Mouse (Mus musculus) left cerebral cortex, adult 18-20 months (tissue): ENCODE data around the gene Rgs17. TPM values are rescaled to one million over a fixed set of nuclear protein-coding genes. Genes with fewer than 3 reads are reported as not detected.
"Not testable (repeated sequence)": the region's sequence is repeated elsewhere in the genome, so short reads cannot be mapped to it uniquely, and the experiment has no call there.

Experiments used
- DNase-seq, 2 experiments: peaks; one replicate each; pipeline ENCODE4 v3.0.0; 2021 to 2022; ENCODE audit warnings: low spot score in 2 of 2, mixed read lengths in 1 of 2
- long read RNA-seq, 2 experiments: library from polyadenylated mRNA; stranded (forward); transcript quantifications; one replicate each; pipeline ENCODE4 v2.0.0; 2021
- total RNA-seq, 2 experiments: library from RNA; stranded (reverse); gene quantifications; 2 replicates each; pipeline ENCODE4 v1.2.3; 2021

The Rgs17 gene
- total RNA-seq, result 10 to 100 TPM; 66.7 to 68.3 TPM
- long read RNA-seq, experiment 1, full-length matches to known transcripts, result 29 of 36 reads
- long read RNA-seq, experiment 1, partial matches to known transcripts, result 0 of 36 reads
- long read RNA-seq, experiment 1, other reads (novel, unspliced or antisense), result 7 of 36 reads
- long read RNA-seq, experiment 2, full-length matches to known transcripts, result 21 of 25 reads
- long read RNA-seq, experiment 2, partial matches to known transcripts, result 0 of 25 reads
- long read RNA-seq, experiment 2, other reads (novel, unspliced or antisense), result 4 of 25 reads

DNA sequence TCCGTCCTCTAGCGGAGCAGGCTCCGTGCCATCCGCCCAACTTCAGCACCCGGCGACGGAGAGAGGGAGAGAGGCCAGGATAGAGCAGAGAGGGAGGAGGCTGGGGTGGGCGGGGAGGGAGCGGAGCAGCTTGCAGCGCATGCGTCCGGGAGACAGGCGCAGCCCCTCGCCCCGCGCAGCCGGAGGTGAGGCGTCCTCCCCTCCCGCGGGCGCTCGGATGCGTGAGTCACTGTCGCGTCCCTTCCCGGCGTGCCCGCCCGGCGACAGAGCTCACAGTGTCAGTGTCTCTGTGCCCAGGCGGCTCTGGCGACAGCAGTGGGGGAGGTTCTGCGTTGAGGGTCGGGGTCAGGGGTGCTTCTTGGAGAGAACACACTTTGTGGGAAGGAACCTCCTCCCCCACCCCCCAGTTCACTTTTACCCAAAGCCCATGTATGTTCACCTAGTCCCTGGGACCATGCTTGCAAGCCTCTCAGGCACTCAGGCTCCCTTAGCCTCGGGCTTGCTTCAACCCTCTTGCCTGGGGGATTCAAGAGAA lies at the start of gene Rgs17:
Gene Rgs17 (minus strand): TSS at position 107 of the 535 bp plus-strand sequence.
- DNase-seq, result peak; percentile 72 to 77

GRCm38 (mm10) chr10:5967655-5968054 lies 45.5 kb upstream of the Rgs17 start:
- DNase-seq, result no peak

- DNase-seq, result not testable (repeated sequence)
These were observed 31.6 kb upstream of the Rgs17 start for GRCm38 (mm10) chr10:5953787-5954186.

GRCm38 (mm10) chr10:5924261-5924660 lies 2.1 kb upstream of the Rgs17 start:
- no peak for DNase-seq

DNA sequence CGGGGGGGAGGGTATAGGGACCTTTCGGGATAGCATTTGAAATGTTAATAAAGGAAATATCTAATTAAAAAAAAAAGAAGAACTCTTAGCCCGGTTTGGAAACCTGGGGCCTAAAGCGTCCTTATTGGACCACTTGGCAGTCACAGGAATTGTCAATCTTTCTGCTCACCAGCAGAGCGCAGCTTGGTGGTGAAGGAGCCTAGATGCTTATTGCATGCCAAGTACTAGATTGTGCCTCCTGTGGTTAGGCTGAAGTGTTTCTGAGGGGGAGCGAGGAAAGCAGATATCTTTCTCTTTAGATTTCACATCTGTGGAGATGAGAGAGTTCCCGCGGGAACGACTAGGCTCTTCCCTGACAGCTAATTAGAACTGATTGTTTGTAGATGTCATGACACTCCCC lies 896 bp upstream of the Rgs17 start:
- DNase-seq, result peak in 1 of 2 experiments; percentile 6

DNA sequence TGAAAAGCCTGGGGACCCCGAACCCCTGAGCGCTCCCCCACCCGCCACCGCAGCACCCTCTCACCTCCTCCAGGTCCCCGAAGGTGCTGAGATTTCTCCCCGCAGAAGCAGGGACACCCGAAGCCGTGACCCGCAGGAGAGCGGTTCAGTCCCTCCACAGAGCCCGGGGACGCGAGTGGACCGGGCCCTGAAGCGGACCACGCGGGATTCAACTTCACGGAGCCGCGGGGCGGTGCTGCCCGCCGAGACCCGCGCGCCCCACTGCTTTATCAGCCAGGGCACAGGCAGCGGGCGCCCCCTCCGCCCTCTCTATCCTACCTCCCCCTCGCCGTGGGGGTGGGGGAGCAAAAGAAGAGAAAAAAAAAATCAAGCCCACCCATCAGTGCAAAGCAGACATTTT lies 429 bp downstream of the Rgs17 start:
- peak; percentile 11 to 15 for DNase-seq

- peak; percentile 30 to 35 for DNase-seq
These were observed 1.1 kb downstream of the Rgs17 start for GRCm38 (mm10) chr10:5921031-5921551.

- peak in 1 of 2 experiments; percentile 13 for DNase-seq
These were observed 17.8 kb downstream of the Rgs17 start for GRCm38 (mm10) chr10:5904399-5904798.

GRCm38 (mm10) chr10:5901777-5902176 lies 20.4 kb downstream of the Rgs17 start:
- no peak for DNase-seq

- DNase-seq, result no peak
These were observed 21.5 kb downstream of the Rgs17 start for GRCm38 (mm10) chr10:5900731-5901130.

DNA sequence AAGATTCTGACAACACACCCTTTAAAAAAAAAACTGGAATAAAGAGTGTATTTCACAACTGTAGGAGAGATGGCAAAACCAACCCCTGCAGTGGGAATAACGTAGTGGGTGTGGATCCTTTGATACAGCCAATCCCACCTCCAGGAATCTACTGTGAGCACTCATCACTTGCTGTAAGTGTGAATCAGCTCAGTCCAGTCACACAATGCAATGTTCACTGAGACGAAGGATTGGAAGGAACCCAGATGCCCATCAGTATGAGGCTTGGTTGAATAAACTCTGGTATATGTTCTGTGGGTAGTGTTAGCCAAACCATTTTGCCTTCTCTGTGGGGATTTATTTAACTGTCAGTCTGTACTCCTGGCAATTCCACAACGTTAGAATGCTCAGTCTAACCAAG lies 45.1 kb downstream of the Rgs17 start:
- peak; percentile 19 to 21 for DNase-seq

GRCm38 (mm10) chr10:5871081-5871480 lies 51.1 kb downstream of the Rgs17 start:
- DNase-seq, result no peak

DNA sequence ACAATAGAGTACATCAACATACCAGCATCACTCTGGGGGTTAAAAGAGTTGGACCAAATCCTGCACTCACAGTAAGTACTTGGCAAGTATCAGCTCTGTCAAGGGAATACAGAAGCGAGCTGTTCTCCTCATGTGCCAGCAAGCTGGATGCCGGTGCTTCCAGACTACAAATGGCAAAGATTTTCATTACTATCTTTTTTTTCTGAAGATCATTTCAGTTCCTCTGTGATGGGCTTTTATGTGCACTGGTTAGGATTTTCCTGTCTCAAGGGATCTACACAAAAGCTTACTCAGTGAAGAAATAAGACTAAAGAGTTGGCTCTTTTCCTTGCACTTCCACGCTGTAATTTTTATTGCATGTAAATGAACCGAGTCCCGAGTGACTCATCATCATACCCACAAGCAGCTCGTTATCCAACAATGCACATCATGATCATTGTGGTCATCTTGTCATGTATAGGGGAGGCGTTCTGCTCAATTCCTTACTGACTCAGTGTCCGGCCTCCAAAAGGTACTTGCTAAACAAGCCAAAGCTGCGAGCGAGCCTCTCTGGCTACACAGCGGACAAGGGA lies 54.1 kb downstream of the Rgs17 start:
- DNase-seq, result peak; percentile 17 to 28

- DNase-seq, result no peak
These were observed 56.2 kb downstream of the Rgs17 start for GRCm38 (mm10) chr10:5865996-5866395.

DNA sequence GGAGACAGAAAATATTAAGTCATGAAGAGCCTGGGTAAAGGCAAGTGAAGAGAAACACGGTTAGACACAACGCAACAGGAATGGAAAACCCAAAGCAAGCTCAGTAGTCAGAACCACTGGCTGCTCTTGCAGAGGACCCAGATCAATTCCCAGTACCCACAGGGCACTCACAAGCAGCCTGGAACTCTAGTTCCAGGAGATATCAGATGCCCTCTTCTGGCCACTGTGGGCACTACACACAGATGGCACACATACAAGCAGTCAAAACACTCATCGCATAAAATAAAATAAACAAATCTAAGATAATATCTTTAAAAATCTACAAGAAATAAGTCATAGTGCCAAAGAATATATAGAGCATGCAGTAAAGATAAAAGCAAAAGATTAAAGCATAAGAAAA lies 59.5 kb downstream of the Rgs17 start:
- DNase-seq, result no peak

DNA sequence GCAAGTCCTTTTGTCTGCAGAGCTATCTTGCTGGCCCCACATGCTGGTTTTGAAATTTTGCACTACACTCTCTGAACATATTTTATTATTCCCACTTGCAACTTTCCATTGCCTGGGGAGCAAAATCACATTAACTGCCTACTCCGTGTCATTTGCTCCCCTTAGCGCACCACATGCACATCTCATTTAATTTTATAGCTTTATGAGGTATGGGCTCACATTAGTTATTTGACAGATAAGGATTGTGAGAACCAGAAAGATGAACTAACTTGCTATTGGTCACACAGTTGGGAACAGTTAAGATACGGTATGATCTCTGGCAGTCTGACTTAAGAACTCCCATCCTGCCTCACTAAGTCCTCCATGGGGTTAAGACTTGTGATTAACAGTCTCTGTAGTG lies 61.4 kb downstream of the Rgs17 start:
- no peak for DNase-seq

DNA sequence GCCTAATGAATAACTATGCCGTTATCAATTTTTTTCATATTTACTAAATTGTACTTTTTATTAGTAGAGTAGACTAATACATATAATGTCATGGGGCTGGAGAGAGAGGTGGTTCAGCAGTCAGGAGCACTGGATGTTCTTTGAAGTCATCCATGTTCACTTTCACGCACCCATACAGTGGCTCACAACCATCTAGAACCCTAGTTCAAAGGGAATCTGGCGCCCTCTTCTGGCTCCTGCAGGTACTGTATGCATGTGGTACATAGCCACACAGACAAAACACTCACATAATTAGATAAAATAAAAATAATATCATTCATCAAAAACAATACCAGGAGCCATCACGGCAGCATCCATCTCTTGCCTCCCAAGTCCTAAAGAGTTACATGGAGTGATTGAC lies 62.5 kb downstream of the Rgs17 start:
- no peak for DNase-seq

DNA sequence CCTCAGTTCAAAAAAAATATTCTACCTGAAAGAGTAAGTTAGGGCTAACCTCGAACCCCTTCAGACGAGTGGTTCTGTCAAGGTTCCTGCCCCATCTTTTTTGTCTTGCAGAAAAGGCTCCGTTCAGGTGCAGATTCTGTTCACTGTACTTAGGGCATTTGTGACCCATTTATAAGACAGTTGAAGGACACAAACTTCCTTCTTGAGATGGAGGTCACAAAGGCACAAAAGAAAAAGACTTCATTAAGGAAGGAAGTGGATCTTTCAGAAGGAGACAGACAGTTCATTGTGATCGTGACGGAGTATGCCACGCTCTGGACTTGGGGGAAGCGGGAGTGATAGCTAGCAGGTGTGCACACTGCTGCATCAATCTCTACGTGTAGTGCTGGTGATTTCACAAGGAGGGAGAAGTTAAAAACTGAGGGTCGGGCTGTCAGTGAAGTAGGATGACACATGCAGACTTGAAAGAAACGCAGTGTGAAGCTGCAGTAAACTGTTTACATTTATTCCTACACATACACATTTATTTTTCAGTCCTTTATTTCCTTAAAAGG lies 64.1 kb downstream of the Rgs17 start:
- no peak for DNase-seq

- peak; percentile 15 to 41 for DNase-seq
These were observed 68.8 kb downstream of the Rgs17 start for GRCm38 (mm10) chr10:5853290-5853868.

GRCm38 (mm10) chr10:5846939-5847338 lies 75.3 kb downstream of the Rgs17 start:
- DNase-seq, result no peak

- peak; percentile 33 to 52 for DNase-seq
These were observed 80.8 kb downstream of the Rgs17 start for GRCm38 (mm10) chr10:5841369-5841768.
